Mouse (Mus musculus) kidney, postnatal 0 days (tissue): Measurements from ENCODE around the gene Hamp. TPM values are rescaled to one million over a fixed set of nuclear protein-coding genes. Genes with fewer than 3 reads are reported as not detected.
A peak's percentile ranks its signal among the peaks of the same experiment; 100 is the strongest.

Source experiments
- ATAC-seq: fragments of 200-750 bp; cut with Nextera tagmentation; replicated peaks from 2 replicates; pipeline ENCODE4 v1.8.0; 2017; ENCODE audit warnings: low read depth, moderate number of reproducible peaks, moderate TSS enrichment, moderate library complexity; ENCODE audit not compliant: low FRiP score
- DNase-seq: peaks from one replicate; pipeline ENCODE4 v3.0.0-alpha.2; 2016; ENCODE audit warnings: low spot score
- H3K27ac ChIP-seq: fragments of 300-500 bp; sonication (generic); 2 replicates; pipeline ENCODE4 v1.5.1; 2014; ENCODE audit warnings: mild to moderate bottlenecking
- H3K27me3 ChIP-seq: fragments of 300-500 bp; sonication (generic); 2 replicates; pipeline ENCODE4 v1.6.1; 2014; ENCODE audit warnings: low read length, mixed read lengths; ENCODE audit not compliant: insufficient read depth
- H3K36me3 ChIP-seq: fragments of 300-500 bp; sonication (generic); 2 replicates; pipeline ENCODE4 v1.6.1; 2014; ENCODE audit warnings: low read length, mixed read lengths; ENCODE audit not compliant: insufficient read depth
- H3K4me1 ChIP-seq: fragments of 300-500 bp; sonication (generic); replicated peaks from 2 replicates; pipeline ENCODE4 v1.6.1; 2014; ENCODE audit warnings: antibody characterized with exemption, low read length, mixed read lengths; ENCODE audit not compliant: insufficient read depth
- H3K4me2 ChIP-seq: fragments of 300-500 bp; sonication (generic); 2 replicates; pipeline ENCODE4 v1.6.1; 2014; ENCODE audit warnings: mild to moderate bottlenecking, low read length, moderate library complexity, mixed read lengths
- H3K4me3 ChIP-seq: fragments of 300-500 bp; sonication (generic); replicated peaks from 2 replicates; pipeline ENCODE4 v1.5.1; 2014; ENCODE audit warnings: low read depth, low read length
- H3K9ac ChIP-seq: fragments of 300-500 bp; sonication (generic); 2 replicates; pipeline ENCODE4 v1.6.1; 2014; ENCODE audit warnings: low read depth, low read length
- H3K9me3 ChIP-seq: fragments of 300-500 bp; sonication (generic); replicated peaks from 2 replicates; pipeline ENCODE4 v1.6.1; 2016; ENCODE audit warnings: low read length, inconsistent platforms, mixed read lengths
- CTCF ChIP-seq: IDR thresholded peaks from 2 replicates; pipeline ENCODE4 v1.5.1; 2016; ENCODE audit warnings: antibody characterized with exemption, low read depth, mild to moderate bottlenecking, moderate library complexity
- WGBS: fragments of 180-500 bp; shearing (Covaris S2); extraction: QIAGEN DNeasy Blood & Tissue Kit; methylation state at CpG from one replicate; pipeline ENCODE4 v1.1.7; 2014; 5-methylcytosine and 5-hydroxymethylcytosine counted together
- polyA plus RNA-seq: library from polyadenylated mRNA; unstranded; fragments of >200 nt; fragmentation: Nextera tagmentation; extraction: Ambion mirVana; gene quantifications from 2 replicates; pipeline ENCODE4 v1.2.1, GENCODE M21; 2015

Hamp gene
- polyA plus RNA-seq, 1 experiment from 2014 or later: not detected

- Histone ChIP-seq H3K9ac (peak overlapping the region; percentile 99), H3K27ac (peak overlapping the region; percentile 99), H3K4me2 (peak overlapping the region; percentile 74), H3K36me3 (peaks cover 20% of the 10 kb centered on the region), H3K27me3 (no peaks in the 10 kb centered on the region), H3K9me3 (no peaks in the 10 kb centered on the region), H3K4me3 (peak overlapping the region; percentile 94), H3K4me1 (peaks cover 14% of the 10 kb centered on the region; the same call in 1 of the 2 replicates)
- DNase-seq (peak; percentile 91), ATAC-seq (peak; percentile 52)
- TF ChIP-seq CTCF: no peak
- under 1% methylated on average over 43 of the region's 43 CpGs for WGBS
Observed at GRCm38 (mm10) chr7:30957367-30957783, 13.5 kb upstream of the Hamp start.

GRCm38 (mm10) chr7:30956756-30957366 is 13.0 kb upstream of the Hamp start, which contains the start of gene Usf2:
Gene Usf2, minus strand, starts transcription at chr7:30956803.
- Histone ChIP-seq H3K4me1 (peaks cover 14% of the 10 kb centered on the region; the same call in 1 of the 2 replicates), H3K27me3 (no peaks in the 10 kb centered on the region), H3K4me2 (peak within 1 kb of the TSS; percentile 74), H3K4me3 (peak within 1 kb of the TSS; percentile 94), H3K36me3 (peaks cover 25% of the 10 kb centered on the region), H3K27ac (peak within 1 kb of the TSS; percentile 99), H3K9ac (peak within 1 kb of the TSS; percentile 99), H3K9me3 (no peaks in the 10 kb centered on the region)
- TF ChIP-seq CTCF: no peak
- ATAC-seq (peak; percentile 71), DNase-seq (peak; percentile 93)
- WGBS: 0% methylated on average over 35 of the region's 82 CpGs

GRCm38 (mm10) chr7:30956357-30956751 is 12.5 kb upstream of the Hamp start:
- peak overlapping the region; percentile 74 for H3K4me2 ChIP-seq
- WGBS: 2% methylated on average over 27 of the region's 49 CpGs
- H3K27ac ChIP-seq: peak overlapping the region; percentile 99
- H3K4me3 ChIP-seq: peak overlapping the region; percentile 94
- H3K36me3 ChIP-seq: peaks cover 29% of the 10 kb centered on the region
- H3K9me3 ChIP-seq: no peaks in the 10 kb centered on the region
- DNase-seq (no peak), ATAC-seq (peak; percentile 50)
- no peak for TF ChIP-seq CTCF
- H3K27me3 ChIP-seq: no peaks in the 10 kb centered on the region
- peaks cover 14% of the 10 kb centered on the region; the same call in 1 of the 2 replicates for H3K4me1 ChIP-seq
- peak overlapping the region; percentile 99 for H3K9ac ChIP-seq

GRCm38 (mm10) chr7:30955584-30956356 is 11.9 kb upstream of the Hamp start:
- Histone ChIP-seq H3K9ac (peak overlapping the region; percentile 99), H3K4me3 (peak overlapping the region; percentile 94), H3K4me1 (peaks cover 14% of the 10 kb centered on the region; the same call in 1 of the 2 replicates), H3K27me3 (no peaks in the 10 kb centered on the region), H3K4me2 (peak overlapping the region; percentile 74), H3K27ac (peak overlapping the region; percentile 99), H3K9me3 (no peaks in the 10 kb centered on the region), H3K36me3 (peaks cover 29% of the 10 kb centered on the region)
- peak; percentile 75 for ATAC-seq
- peak; percentile 90 for TF ChIP-seq CTCF
- WGBS: 1% methylated on average over 54 of the region's 64 CpGs
- peak; percentile 91 for DNase-seq

- Histone ChIP-seq H3K9me3 (no peaks in the 10 kb centered on the region), H3K36me3 (peaks cover 34% of the 10 kb centered on the region), H3K4me2 (peak overlapping the region; percentile 74), H3K27me3 (no peaks in the 10 kb centered on the region), H3K4me3 (peak overlapping the region; percentile 94; the same call in 1 of the 2 replicates), H3K4me1 (peaks cover 14% of the 10 kb centered on the region; the same call in 1 of the 2 replicates), H3K9ac (peak overlapping the region; percentile 99; the same call in 1 of the 2 replicates), H3K27ac (no peak overlapping the region)
- DNase-seq (no peak), ATAC-seq (no peak)
- WGBS: 78% methylated on average over 12 of the region's 12 CpGs
- no peak for TF ChIP-seq CTCF
Observed at GRCm38 (mm10) chr7:30954971-30955520, 11.2 kb upstream of the Hamp start.

DNA sequence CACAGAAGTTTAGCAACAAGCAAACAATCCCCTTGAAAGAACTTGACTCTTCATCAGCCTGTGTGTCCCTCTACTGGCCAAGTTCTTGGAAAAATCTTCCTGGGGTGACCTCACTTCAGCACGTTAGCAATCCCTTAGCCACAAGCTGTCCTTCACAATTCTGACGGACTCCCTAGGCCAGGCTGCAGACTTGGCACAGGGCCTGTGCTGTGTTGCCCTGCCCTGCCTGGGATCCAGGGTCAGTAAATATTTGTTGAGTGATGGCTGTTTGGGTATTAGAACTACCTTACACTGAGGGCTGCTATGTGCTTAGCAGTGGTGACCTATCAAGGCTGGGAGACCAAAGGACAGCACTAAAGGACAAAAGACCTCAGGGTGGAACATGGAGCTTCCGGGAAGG is 10.2 kb upstream of the Hamp start:
- H3K4me1 ChIP-seq: peaks cover 14% of the 10 kb centered on the region; the same call in 1 of the 2 replicates
- 0 out of 2 replicates have a peak, but pooled peaks have one; percentile 5 for TF ChIP-seq CTCF
- H3K36me3 ChIP-seq: peaks cover 41% of the 10 kb centered on the region
- no peak overlapping the region for H3K9ac ChIP-seq
- no peak overlapping the region for H3K4me2 ChIP-seq
- no peak overlapping the region for H3K4me3 ChIP-seq
- H3K9me3 ChIP-seq: no peaks in the 10 kb centered on the region
- no peak for ATAC-seq
- no peaks in the 10 kb centered on the region for H3K27me3 ChIP-seq
- H3K27ac ChIP-seq: no peak overlapping the region
- WGBS: 76% methylated on average over 3 of the region's 3 CpGs
- DNase-seq: no peak
